Mouse (Mus musculus) MEL (cell line): ENCODE measurements around the gene Erc1.

ENCODE experiments used
- CHD2 ChIP-seq: IDR thresholded peaks from 2 replicates; pipeline ENCODE4 v1.6.1; 2011; ENCODE audit warnings: low read length, improper control_type of control experiment
- CTCF ChIP-seq, 3 experiments: IDR thresholded peaks in 2 of 3; conservative IDR thresholded peaks in 1 of 3; 2 replicates each; pipeline ENCODE4 v1.5.1; 2011 to 2012; ENCODE audit warnings: low read length in 3 of 3, low read depth in 2 of 3, mild to moderate bottlenecking in 2 of 3, improper control_type of control experiment in 1 of 3, inconsistent platforms in 1 of 3, mixed read lengths in 1 of 3, moderate library complexity in 1 of 3; ENCODE audit not compliant: control insufficient read depth in 1 of 3, insufficient read depth in 1 of 3, poor library complexity in 1 of 3, severe bottlenecking in 1 of 3
- ETS1 ChIP-seq: IDR thresholded peaks from 2 replicates; pipeline ENCODE4 v1.6.1; 2012; ENCODE audit warnings: low read depth, mild to moderate bottlenecking, inconsistent platforms, low read length, improper control_type of control experiment, moderate library complexity
- GATA1 ChIP-seq: IDR thresholded peaks from 2 replicates; pipeline ENCODE4 v1.6.1; 2011; ENCODE audit warnings: low read depth, low read length, improper control_type of control experiment
- MAFK ChIP-seq: IDR thresholded peaks from 2 replicates; pipeline ENCODE4 v1.6.1; 2011; ENCODE audit warnings: low read depth, mild to moderate bottlenecking, low read length, improper control_type of control experiment, borderline replicate concordance
- MAX ChIP-seq: IDR thresholded peaks from 2 replicates; pipeline ENCODE4 v1.6.1; 2011; ENCODE audit warnings: low read length, improper control_type of control experiment
- MYC ChIP-seq: IDR thresholded peaks from 2 replicates; pipeline ENCODE4 v1.6.1; 2011; ENCODE audit warnings: low read depth, mild to moderate bottlenecking, low read length, improper control_type of control experiment, moderate library complexity
- NRF1 ChIP-seq: IDR thresholded peaks from 2 replicates; pipeline ENCODE4 v1.6.1; 2014; ENCODE audit warnings: low read depth, mild to moderate bottlenecking, inconsistent platforms, low read length, improper control_type of control experiment, moderate library complexity; ENCODE audit not compliant: poor library complexity, insufficient read depth, severe bottlenecking
- POLR2A ChIP-seq, 2 experiments: IDR thresholded peaks; 2 replicates each; pipeline ENCODE4 v1.6.1; 2011 to 2012; ENCODE audit warnings: low read length in 2 of 2, mild to moderate bottlenecking in 2 of 2, control low read depth in 1 of 2, improper control_type of control experiment in 1 of 2, low read depth in 1 of 2, moderate library complexity in 1 of 2; ENCODE audit not compliant: control insufficient read depth in 1 of 2, insufficient read depth in 1 of 2, poor library complexity in 1 of 2
- TCF12 ChIP-seq: IDR thresholded peaks from 2 replicates; pipeline ENCODE4 v1.6.1; 2014; ENCODE audit warnings: low read depth, mild to moderate bottlenecking, inconsistent platforms, low read length, improper control_type of control experiment, moderate library complexity
- USF1 ChIP-seq: IDR thresholded peaks from 2 replicates; pipeline ENCODE4 v1.6.1; 2014; ENCODE audit warnings: low read depth, mild to moderate bottlenecking, inconsistent platforms, low read length, improper control_type of control experiment, moderate library complexity
- ZC3H11A ChIP-seq: IDR thresholded peaks from 2 replicates; pipeline ENCODE4 v1.6.1; 2012; ENCODE audit warnings: low read depth, mild to moderate bottlenecking, inconsistent platforms, low read length, improper control_type of control experiment
- ZNF384 ChIP-seq: IDR thresholded peaks from 2 replicates; pipeline ENCODE4 v1.6.1; 2012; ENCODE audit warnings: low read depth, mild to moderate bottlenecking, inconsistent platforms, low read length, improper control_type of control experiment

DNA sequence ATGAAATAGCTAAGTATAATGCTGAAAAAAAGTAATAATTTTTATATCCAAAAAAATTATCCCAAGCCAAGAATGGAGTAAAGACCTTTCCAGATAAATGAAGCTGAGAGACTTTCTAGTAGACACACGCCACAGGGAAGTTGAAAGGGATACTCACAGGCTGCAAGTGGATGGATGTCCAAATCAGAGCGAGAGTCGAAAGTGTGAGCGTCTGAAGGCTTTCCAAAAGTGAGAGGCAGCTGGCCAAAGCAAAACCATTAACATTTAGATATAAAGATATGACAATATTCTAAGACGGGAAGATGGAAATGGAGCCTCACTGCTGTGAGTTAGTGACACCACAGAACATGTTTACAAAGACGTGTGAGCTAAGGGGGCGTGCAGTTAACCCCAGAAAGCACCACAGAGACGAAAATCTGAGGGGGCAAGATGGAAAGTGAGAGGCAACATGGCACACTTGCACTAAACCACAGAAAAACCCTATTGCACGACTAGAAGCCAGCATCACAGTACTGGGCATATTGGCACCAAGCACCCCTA, 314.7 kb downstream of the Erc1 start:
- TF ChIP-seq MAX, result no peak
- TF ChIP-seq POLR2A (IDR thresholded peaks at IDR 0.05; ENCODE audit: control insufficient read depth in 1 of 2, insufficient read depth in 1 of 2, low read depth in 1 of 2, low read length in 2 of 2, poor library complexity in 1 of 2), result no peak
- TF ChIP-seq TCF12, result no peak
- TF ChIP-seq CHD2, result no peak
- no peak for TF ChIP-seq CTCF (IDR thresholded peaks at IDR 0.05 in 2 of 3, conservative IDR thresholded peaks at IDR 0.05 in 1 of 3; ENCODE audit: control insufficient read depth in 1 of 3, insufficient read depth in 1 of 3, low read depth in 2 of 3, low read length in 3 of 3, poor library complexity in 1 of 3, severe bottlenecking in 1 of 3)
- TF ChIP-seq USF1, result no peak
- TF ChIP-seq GATA1, result no peak
- TF ChIP-seq MYC, result no peak
- TF ChIP-seq NRF1, result no peak
- no peak for TF ChIP-seq ZNF384
- TF ChIP-seq MAFK, result no peak
- no peak for TF ChIP-seq ETS1
- no peak for TF ChIP-seq ZC3H11A
